Mouse (Mus musculus): ENCODE results near the gene Olfr395. TPM values are rescaled to one million over a fixed set of nuclear protein-coding genes. Genes with fewer than 3 reads are reported as not detected.
"Not testable (repeated sequence)": the region's sequence is repeated elsewhere in the genome, so short reads cannot be mapped to it uniquely, and the experiment has no call there.

Gene Olfr395
- not detected in 2 replicates for polyA plus RNA-seq (2015; fragmentation: Nextera tagmentation; extraction: Ambion mirVana)

- DNase-seq (ENCODE audit: low spot score) = not testable (repeated sequence)
Observed at GRCm38 (mm10) chr11:73909199-73909598, at the start of gene Olfr395. TSS of gene Olfr395 (minus strand) at chr11:73909299.

GRCm38 (mm10) chr11:73936377-73936776, 27.3 kb upstream of the Olfr395 start, which contains the start of gene Olfr23:
TSS of gene Olfr23 (plus strand) at chr11:73936677.
- no peak for DNase-seq (ENCODE audit: low spot score)

GRCm38 (mm10) chr11:73890671-73891070, 18.4 kb downstream of the Olfr395 start, which contains the start of gene Olfr394:
TSS of gene Olfr394 (minus strand) at chr11:73890771.
- DNase-seq (ENCODE audit: low spot score) = no peak

Other genes starting within 250 kb of the Olfr395 start
- not detected in 2 replicates for gene Zfp735, start 220.5 kb downstream of the Olfr395 start, polyA plus RNA-seq (2015; fragmentation: Nextera tagmentation; extraction: Ambion mirVana)
- not detected in 2 replicates for gene Olfr389, start 128.6 kb downstream of the Olfr395 start, polyA plus RNA-seq (2015; fragmentation: Nextera tagmentation; extraction: Ambion mirVana)
- not detected in 2 replicates for gene Olfr390, start 126.3 kb downstream of the Olfr395 start, polyA plus RNA-seq (2015; fragmentation: Nextera tagmentation; extraction: Ambion mirVana)
- gene Olfr391-ps, start 106.2 kb downstream of the Olfr395 start, polyA plus RNA-seq (2015; fragmentation: Nextera tagmentation; extraction: Ambion mirVana) = not detected in 2 replicates
- not detected in 2 replicates for gene Olfr392, start 92.2 kb downstream of the Olfr395 start, polyA plus RNA-seq (2015; fragmentation: Nextera tagmentation; extraction: Ambion mirVana)
- gene Olfr393, start 57.8 kb downstream of the Olfr395 start, polyA plus RNA-seq (2015; fragmentation: Nextera tagmentation; extraction: Ambion mirVana) = not detected in 2 replicates
- gene Olfr394, start 18.5 kb downstream of the Olfr395 start, polyA plus RNA-seq (2015; fragmentation: Nextera tagmentation; extraction: Ambion mirVana) = not detected in 2 replicates
- not detected in 2 replicates for gene Olfr23, start 27.4 kb upstream of the Olfr395 start, polyA plus RNA-seq (2015; fragmentation: Nextera tagmentation; extraction: Ambion mirVana)
- not detected in 2 replicates for gene Olfr397, start 51.5 kb upstream of the Olfr395 start, polyA plus RNA-seq (2015; fragmentation: Nextera tagmentation; extraction: Ambion mirVana)
- not detected in 2 replicates for gene Olfr398, start 81.1 kb upstream of the Olfr395 start, polyA plus RNA-seq (2015; fragmentation: Nextera tagmentation; extraction: Ambion mirVana)
- not detected in 2 replicates for gene Olfr139, start 147.3 kb upstream of the Olfr395 start, polyA plus RNA-seq (2015; fragmentation: Nextera tagmentation; extraction: Ambion mirVana)
- gene Olfr399, start 147.3 kb upstream of the Olfr395 start, polyA plus RNA-seq (2015; fragmentation: Nextera tagmentation; extraction: Ambion mirVana) = not detected in 2 replicates
- gene Zfp616, start 160.7 kb upstream of the Olfr395 start, polyA plus RNA-seq (2015; fragmentation: Nextera tagmentation; extraction: Ambion mirVana) = not detected in 2 replicates
- gene Olfr401, start 204.4 kb upstream of the Olfr395 start, polyA plus RNA-seq (2015; fragmentation: Nextera tagmentation; extraction: Ambion mirVana) = not detected in 2 replicates
- not detected in 2 replicates for gene Olfr402, start 244.2 kb upstream of the Olfr395 start, polyA plus RNA-seq (2015; fragmentation: Nextera tagmentation; extraction: Ambion mirVana)

Data from thymus, postnatal 0 days (tissue).